Mouse (Mus musculus): ENCODE results near the gene Gm4744.
"Not testable (repeated sequence)": the region's sequence is repeated elsewhere in the genome, so short reads cannot be mapped to it uniquely, and the experiment has no call there.

The Gm4744 gene

GRCm38 (mm10) chr6:40951770-40952169 is at the start of gene Gm4744:
TSS of gene Gm4744 (minus strand) at chr6:40951870.
- DNase-seq, result no peak

- DNase-seq, result not testable (repeated sequence)
Measured at GRCm38 (mm10) chr6:40999379-40999778, 47.7 kb upstream of the Gm4744 start, which contains the start of gene Gm2663. TSS of gene Gm2663 (minus strand) at chr6:40999479.

GRCm38 (mm10) chr6:40964454-40964853 is 12.8 kb upstream of the Gm4744 start, which contains the start of gene 1810009J06Rik:
TSS of gene 1810009J06Rik (plus strand) at chr6:40964754.
- DNase-seq, result not testable (repeated sequence)

- DNase-seq, result no peak
Measured at GRCm38 (mm10) chr6:40953716-40954115, 2.0 kb upstream of the Gm4744 start.

GRCm38 (mm10) chr6:40940457-40940856 is 11.2 kb downstream of the Gm4744 start, which contains the start of gene 1700074P13Rik:
TSS of gene 1700074P13Rik (minus strand) at chr6:40940557.
- DNase-seq, result no peak

GRCm38 (mm10) chr6:40919954-40920353 is 31.7 kb downstream of the Gm4744 start:
- no peak for DNase-seq

- no peak for DNase-seq
Measured at GRCm38 (mm10) chr6:40900287-40900686, 51.4 kb downstream of the Gm4744 start, which contains the start of gene Prss58. TSS of gene Prss58 (minus strand) at chr6:40900387.

Measured in retina, postnatal 1 day (tissue).